Mouse (Mus musculus): Measurements from ENCODE around the gene Chrna1.
"Not testable (repeated sequence)": the region's sequence is repeated elsewhere in the genome, so short reads cannot be mapped to it uniquely, and the experiment has no call there.

Chrna1 gene

GRCm38 (mm10) chr2:73588951-73589350, 8.8 kb upstream of the Chrna1 start:
- DNase-seq: no peak

GRCm38 (mm10) chr2:73587109-73587506, 7.0 kb upstream of the Chrna1 start:
- DNase-seq: no peak

GRCm38 (mm10) chr2:73586392-73587108, 6.4 kb upstream of the Chrna1 start:
- DNase-seq: no peak

GRCm38 (mm10) chr2:73585347-73585831, 5.3 kb upstream of the Chrna1 start:
- no peak for DNase-seq

GRCm38 (mm10) chr2:73584645-73585346, 4.7 kb upstream of the Chrna1 start:
- DNase-seq: peak; percentile 39

GRCm38 (mm10) chr2:73580720-73581119, 582 bp upstream of the Chrna1 start:
- no peak for DNase-seq

- no peak for DNase-seq
Observed at GRCm38 (mm10) chr2:73579168-73579567, 970 bp downstream of the Chrna1 start.

GRCm38 (mm10) chr2:73574418-73574817, 5.7 kb downstream of the Chrna1 start:
- DNase-seq: no peak

GRCm38 (mm10) chr2:73573556-73573955, 6.6 kb downstream of the Chrna1 start:
- DNase-seq: no peak

- DNase-seq: peak; percentile 54
Observed at GRCm38 (mm10) chr2:73572539-73573372, 7.4 kb downstream of the Chrna1 start.

GRCm38 (mm10) chr2:73571901-73572300, 8.2 kb downstream of the Chrna1 start:
- no peak for DNase-seq

GRCm38 (mm10) chr2:73571304-73571703, 8.8 kb downstream of the Chrna1 start:
- DNase-seq: no peak

GRCm38 (mm10) chr2:73566989-73567605, 13.0 kb downstream of the Chrna1 start:
- DNase-seq: peak; percentile 36

- DNase-seq: no peak
Observed at GRCm38 (mm10) chr2:73566162-73566561, 14.0 kb downstream of the Chrna1 start.

GRCm38 (mm10) chr2:73563690-73564089, 16.4 kb downstream of the Chrna1 start:
- DNase-seq: no peak

- no peak for DNase-seq
Observed at GRCm38 (mm10) chr2:73562656-73563055, 17.5 kb downstream of the Chrna1 start.

- DNase-seq: no peak
Observed at GRCm38 (mm10) chr2:73561665-73562063, 18.5 kb downstream of the Chrna1 start.

- DNase-seq: no peak
Observed at GRCm38 (mm10) chr2:73560899-73561664, 19.1 kb downstream of the Chrna1 start.

- DNase-seq: no peak
Observed at GRCm38 (mm10) chr2:73560445-73560844, 19.7 kb downstream of the Chrna1 start.

GRCm38 (mm10) chr2:73557956-73558355, 22.2 kb downstream of the Chrna1 start:
- DNase-seq: no peak

- not testable (repeated sequence) for DNase-seq
Observed at GRCm38 (mm10) chr2:73557061-73557460, 23.1 kb downstream of the Chrna1 start.

- no peak for DNase-seq
Observed at GRCm38 (mm10) chr2:73554389-73554788, 25.7 kb downstream of the Chrna1 start.

Data from cerebellum, adult 8-10 months (tissue).